Mouse (Mus musculus) left cerebral cortex, adult 18-20 months (tissue): ENCODE data around the gene Fermt1. TPM values are rescaled to one million over a fixed set of nuclear protein-coding genes. Genes with fewer than 3 reads are reported as not detected.

ENCODE experiments used
- DNase-seq, 2 experiments: peaks; one replicate each; pipeline ENCODE4 v3.0.0; 2021 to 2022; ENCODE audit warnings: low spot score in 2 of 2, mixed read lengths in 1 of 2
- long read RNA-seq, 2 experiments: library from polyadenylated mRNA; stranded (forward); transcript quantifications; one replicate each; pipeline ENCODE4 v2.0.0; 2021
- total RNA-seq, 2 experiments: library from RNA; stranded (reverse); gene quantifications; 2 replicates each; pipeline ENCODE4 v1.2.3; 2021

Fermt1 gene
- total RNA-seq: 1 to 10 TPM in 1 of 2 experiments, under 1 TPM in 1; 0.56 to 1.5 TPM
- long read RNA-seq, experiment 1, full-length matches to known transcripts: 1 of 2 reads
- long read RNA-seq, experiment 1, partial matches to known transcripts: 0 of 2 reads
- long read RNA-seq, experiment 1, other reads (novel, unspliced or antisense): 1 of 2 reads
- long read RNA-seq, experiment 2: 0 reads

DNA sequence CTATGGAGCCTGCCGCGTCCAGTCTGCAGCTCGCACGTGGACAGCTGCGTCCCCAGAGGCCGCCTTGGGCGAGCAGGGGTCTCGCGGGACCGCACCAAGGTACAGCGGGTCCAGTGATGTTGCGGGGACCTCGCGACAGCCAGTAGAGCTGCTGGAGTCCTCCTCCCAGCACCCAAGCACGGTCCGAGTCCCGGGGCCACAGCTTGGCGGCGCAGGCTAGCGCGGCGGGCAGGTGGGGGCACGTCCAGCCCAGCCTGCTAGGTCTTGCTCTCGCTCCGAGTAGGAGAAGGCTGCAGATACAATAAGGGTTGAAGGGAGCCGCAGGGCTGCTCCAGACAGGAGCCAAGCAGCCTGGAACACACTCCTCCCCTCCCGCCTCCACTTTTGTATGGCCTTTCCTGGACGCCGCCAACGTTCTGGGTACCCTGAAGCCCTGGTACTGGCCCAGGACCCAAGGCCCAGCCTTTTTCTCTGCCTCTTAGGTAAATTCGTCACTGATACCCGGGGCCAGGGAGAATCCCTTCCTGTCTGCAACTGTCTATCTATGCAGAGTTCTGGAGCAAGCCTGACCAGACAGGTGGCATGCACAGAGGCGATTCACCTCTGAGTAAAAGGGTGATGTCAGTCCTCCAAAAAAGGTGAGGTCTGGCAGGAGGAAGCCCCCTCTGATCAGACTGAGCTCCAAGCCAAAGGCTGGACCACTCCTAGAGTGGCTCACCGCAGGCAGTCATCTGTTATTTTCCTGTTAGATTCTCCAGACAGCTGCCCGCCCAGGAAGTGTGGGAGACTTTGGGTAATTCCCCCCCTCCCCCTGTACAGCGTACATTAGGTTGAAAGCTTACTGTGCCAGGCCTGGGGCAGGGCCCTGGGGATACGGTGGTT lies at the start of gene Fermt1:
Fermt1 (minus strand) TSS at position 581 of the 882 bp plus-strand sequence.
- DNase-seq: no peak

DNA sequence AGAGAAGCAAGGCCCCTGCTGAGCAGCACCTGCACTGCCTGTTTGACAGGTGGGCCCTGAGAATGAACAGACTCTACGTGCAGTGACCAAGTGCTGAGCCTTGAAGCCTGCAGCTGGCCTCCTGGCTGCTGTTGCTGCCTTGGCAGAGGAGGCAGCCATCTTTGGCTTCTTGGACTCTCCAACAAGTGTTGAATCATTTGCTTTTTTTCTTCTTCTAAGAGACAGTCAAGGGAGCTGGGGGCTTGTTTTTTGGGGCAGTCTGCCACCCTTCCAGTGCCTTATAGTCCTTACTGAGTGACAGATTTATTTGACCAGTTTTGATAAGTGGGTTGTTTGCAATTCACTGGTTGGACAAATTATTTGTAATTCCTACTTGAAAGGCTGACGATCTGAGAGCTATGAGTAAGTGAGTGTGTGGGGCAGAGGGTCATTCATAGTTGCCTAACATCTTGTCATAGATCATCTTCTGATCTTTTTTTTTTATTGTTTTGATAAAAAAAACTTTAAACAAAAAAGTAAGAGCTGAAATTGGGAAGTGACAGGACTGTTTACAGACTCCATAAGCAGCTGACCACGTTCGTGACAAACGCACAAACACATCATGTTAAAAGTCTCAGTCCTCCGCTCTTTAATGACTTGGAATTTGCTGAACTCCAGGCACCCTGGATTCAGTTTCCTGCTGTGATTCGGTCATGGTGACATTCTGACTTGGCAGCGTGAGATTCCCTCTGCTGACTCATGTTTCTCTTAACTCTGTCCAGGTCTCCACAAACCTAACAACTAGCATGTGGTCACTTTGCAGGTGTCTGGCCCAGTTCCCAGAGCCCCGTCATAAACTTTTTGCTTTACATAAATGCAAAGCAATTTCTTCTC lies 47.2 kb upstream of the Fermt1 start:
- DNase-seq: no peak

GRCm38 (mm10) chr2:132989778-132990564 lies 44.3 kb upstream of the Fermt1 start:
- DNase-seq: no peak

DNA sequence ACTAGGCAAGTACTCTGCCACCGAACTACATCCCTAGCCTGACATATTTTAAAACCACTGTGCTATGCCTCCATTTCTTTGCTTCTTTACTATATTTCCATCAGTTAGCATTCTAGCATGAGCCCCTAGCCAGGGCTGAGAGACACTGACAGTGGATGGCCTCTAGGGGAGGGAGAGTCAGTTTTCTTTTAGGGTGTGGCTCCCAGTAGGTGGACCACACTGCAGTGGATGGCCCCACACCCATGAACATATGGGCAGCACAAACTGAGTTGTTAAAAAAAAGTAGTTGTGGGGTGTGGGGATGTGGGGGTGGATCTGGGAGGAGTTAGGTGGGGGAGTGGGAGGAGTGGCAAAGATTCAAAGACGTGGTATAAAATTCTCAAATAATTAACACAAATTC lies 27.6 kb upstream of the Fermt1 start:
- no peak for DNase-seq

DNA sequence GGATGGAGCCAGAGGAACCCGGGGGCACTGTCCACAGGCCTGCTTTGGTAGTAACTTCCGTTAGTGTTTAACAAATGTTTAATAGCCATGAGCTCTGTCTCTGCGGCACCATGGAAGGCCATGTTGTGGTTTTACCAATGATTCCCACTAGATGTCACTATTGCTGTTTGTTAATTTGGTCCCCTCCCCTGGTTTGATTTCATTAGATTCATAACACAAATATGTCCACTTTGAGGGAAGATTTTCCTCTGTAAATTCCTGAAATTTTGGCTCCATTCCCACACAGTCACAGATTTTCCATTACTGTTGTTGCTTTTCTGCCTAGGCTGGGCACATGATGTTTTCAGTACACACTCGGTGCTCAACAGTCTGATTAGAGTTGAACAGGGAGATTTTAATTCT lies 25.1 kb upstream of the Fermt1 start:
- peak in 1 of 2 experiments; percentile 5 for DNase-seq

- DNase-seq: no peak
Observed at GRCm38 (mm10) chr2:132957786-132958185, 12.1 kb upstream of the Fermt1 start.

GRCm38 (mm10) chr2:132952197-132952596 lies 6.5 kb upstream of the Fermt1 start:
- DNase-seq: peak in 1 of 2 experiments; percentile 14

GRCm38 (mm10) chr2:132948174-132948573 lies 2.5 kb upstream of the Fermt1 start:
- no peak for DNase-seq

GRCm38 (mm10) chr2:132946976-132947375 lies 1.3 kb upstream of the Fermt1 start:
- no peak for DNase-seq

- no peak for DNase-seq
Observed at GRCm38 (mm10) chr2:132944711-132945325, 888 bp downstream of the Fermt1 start.

GRCm38 (mm10) chr2:132943997-132944396 lies 1.7 kb downstream of the Fermt1 start:
- no peak for DNase-seq

GRCm38 (mm10) chr2:132943596-132943995 lies 2.1 kb downstream of the Fermt1 start:
- no peak for DNase-seq

GRCm38 (mm10) chr2:132939056-132939455 lies 6.7 kb downstream of the Fermt1 start:
- DNase-seq: no peak

- DNase-seq: no peak
Observed at GRCm38 (mm10) chr2:132936176-132936575, 9.5 kb downstream of the Fermt1 start.

- DNase-seq: no peak
Observed at GRCm38 (mm10) chr2:132934711-132935110, 11.0 kb downstream of the Fermt1 start.

DNA sequence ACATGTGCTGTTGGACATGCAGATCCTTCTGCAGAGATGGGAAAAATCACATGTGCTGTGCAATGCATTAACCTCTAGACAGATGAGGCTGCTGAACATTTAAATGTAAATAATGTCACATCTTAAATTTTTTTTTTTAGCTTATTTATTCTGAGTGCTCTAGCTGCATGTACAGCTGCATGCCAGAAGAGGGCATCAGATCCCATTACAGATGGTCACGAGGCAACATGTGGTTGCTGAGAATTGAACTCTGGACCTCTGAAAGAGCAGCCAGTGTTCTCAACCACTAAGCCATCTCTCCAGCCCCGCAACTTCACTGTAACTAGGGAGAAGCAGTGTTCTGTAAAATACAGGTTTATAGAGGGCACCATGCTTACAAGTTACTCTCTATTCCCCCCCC lies 11.6 kb downstream of the Fermt1 start:
- no peak for DNase-seq

- no peak for DNase-seq
Observed at GRCm38 (mm10) chr2:132928999-132929398, 16.7 kb downstream of the Fermt1 start.

- DNase-seq: no peak
Observed at GRCm38 (mm10) chr2:132927871-132928270, 17.8 kb downstream of the Fermt1 start.

GRCm38 (mm10) chr2:132927298-132927697 lies 18.4 kb downstream of the Fermt1 start:
- DNase-seq: no peak
